Mouse (Mus musculus): ENCODE results near the gene Stk10. TPM values are rescaled to one million over a fixed set of nuclear protein-coding genes. Genes with fewer than 3 reads are reported as not detected.

Stk10 gene
- total RNA-seq, 2 experiments from 2014 or later: 1.9 to 3.8 TPM

- Histone ChIP-seq H3K4me3 (no peak overlapping the region), H3K27ac (peak overlapping the region; percentile 67)
- intact Hi-C loops (cut with DNase I): no loop called here
- no peak for TF ChIP-seq CTCF (IDR thresholded peaks at IDR 0.05)
- DNase-seq: no peak
These were observed 21.3 kb downstream of the Stk10 start for GRCm38 (mm10) chr11:32554141-32555091.

GRCm38 (mm10) chr11:32555103-32555689 lies 22.1 kb downstream of the Stk10 start:
- no peak overlapping the region; the same call in 1 of the 2 replicates for H3K27ac ChIP-seq
- TF ChIP-seq CTCF (IDR thresholded peaks at IDR 0.05): no peak
- intact Hi-C loops (cut with DNase I): no loop called here

GRCm38 (mm10) chr11:32556333-32556990 lies 23.4 kb downstream of the Stk10 start:
- no peak for TF ChIP-seq CTCF (IDR thresholded peaks at IDR 0.05)
- peak; percentile 50 for DNase-seq
- peak overlapping the region; percentile 56 for H3K27ac ChIP-seq
- intact Hi-C loops (cut with DNase I): no loop called here
- H3K4me3 ChIP-seq: no peak overlapping the region

More at GRCm38 (mm10) chr11:32555103-32555689, 22.1 kb downstream of the Stk10 start:
- no peak overlapping the region for H3K4me3 ChIP-seq
- no peak for DNase-seq

GRCm38 (mm10) chr11:32558026-32558425 lies 24.9 kb downstream of the Stk10 start:
- no peak for DNase-seq
- intact Hi-C loops (cut with DNase I): no loop called here

GRCm38 (mm10) chr11:32558677-32559076 lies 25.6 kb downstream of the Stk10 start:
- peak; percentile 50 for DNase-seq
- no peak overlapping the region for H3K4me3 ChIP-seq
- TF ChIP-seq CTCF (IDR thresholded peaks at IDR 0.05): no peak
- intact Hi-C loops (cut with DNase I): no loop called here
- H3K27ac ChIP-seq: peak overlapping the region; percentile 20; the same call in 1 of the 2 replicates

More at GRCm38 (mm10) chr11:32558026-32558425, 24.9 kb downstream of the Stk10 start:
- H3K27ac ChIP-seq: peak overlapping the region; percentile 20; the same call in 1 of the 2 replicates
- no peak overlapping the region for H3K4me3 ChIP-seq
- no peak for TF ChIP-seq CTCF (IDR thresholded peaks at IDR 0.05)

GRCm38 (mm10) chr11:32560015-32560770 lies 27.1 kb downstream of the Stk10 start:
- Histone ChIP-seq H3K27ac (peak overlapping the region; percentile 16; the same call in 1 of the 2 replicates), H3K4me3 (no peak overlapping the region)
- intact Hi-C loops (cut with DNase I): no loop called here
- no peak for TF ChIP-seq CTCF (IDR thresholded peaks at IDR 0.05)
- no peak for DNase-seq

GRCm38 (mm10) chr11:32561465-32562355 lies 28.6 kb downstream of the Stk10 start:
- no peak for TF ChIP-seq CTCF (IDR thresholded peaks at IDR 0.05)
- no peak for DNase-seq
- no peak overlapping the region for H3K4me3 ChIP-seq
- intact Hi-C loops (cut with DNase I): no loop called here
- H3K27ac ChIP-seq: peak overlapping the region; percentile 53

- intact Hi-C loops (cut with DNase I): no loop called here
- Histone ChIP-seq H3K4me3 (no peak overlapping the region), H3K27ac (peak overlapping the region; percentile 43; the same call in 1 of the 2 replicates)
- no peak for DNase-seq
- no peak for TF ChIP-seq CTCF (IDR thresholded peaks at IDR 0.05)
These were observed 29.6 kb downstream of the Stk10 start for GRCm38 (mm10) chr11:32562706-32563105.

- TF ChIP-seq CTCF (IDR thresholded peaks at IDR 0.05): no peak
- intact Hi-C loops (cut with DNase I): no loop called here
- H3K27ac ChIP-seq: peak overlapping the region; percentile 74; the same call in 1 of the 2 replicates
- H3K4me3 ChIP-seq: no peak overlapping the region
- no peak for DNase-seq
These were observed 30.6 kb downstream of the Stk10 start for GRCm38 (mm10) chr11:32563660-32564059.

- peak overlapping the region; percentile 9; the same call in 1 of the 2 replicates for H3K4me3 ChIP-seq
- DNase-seq: no peak
- peak overlapping the region; percentile 74 for H3K27ac ChIP-seq
- intact Hi-C loops (cut with DNase I): no loop called here
- no peak for TF ChIP-seq CTCF (IDR thresholded peaks at IDR 0.05)
These were observed 31.5 kb downstream of the Stk10 start for GRCm38 (mm10) chr11:32564629-32565028.

GRCm38 (mm10) chr11:32565088-32565487 lies 32.0 kb downstream of the Stk10 start:
- peak; percentile 65 for DNase-seq
- Histone ChIP-seq H3K27ac (peak overlapping the region; percentile 74), H3K4me3 (peak overlapping the region; percentile 9; the same call in 1 of the 2 replicates)
- intact Hi-C loops (cut with DNase I): no loop called here
- TF ChIP-seq CTCF (IDR thresholded peaks at IDR 0.05): no peak
